Mouse (Mus musculus) right cerebral cortex, postnatal 36 days (tissue): ENCODE measurements around the gene Cilp.
"Not testable (repeated sequence)": the region's sequence is repeated elsewhere in the genome, so short reads cannot be mapped to it uniquely, and the experiment has no call there.

Source experiments
- DNase-seq, 2 experiments: peaks; one replicate each; pipeline ENCODE4 v3.0.0; 2022; ENCODE audit warnings: low spot score in 2 of 2, mixed read lengths in 1 of 2

The Cilp gene

DNA sequence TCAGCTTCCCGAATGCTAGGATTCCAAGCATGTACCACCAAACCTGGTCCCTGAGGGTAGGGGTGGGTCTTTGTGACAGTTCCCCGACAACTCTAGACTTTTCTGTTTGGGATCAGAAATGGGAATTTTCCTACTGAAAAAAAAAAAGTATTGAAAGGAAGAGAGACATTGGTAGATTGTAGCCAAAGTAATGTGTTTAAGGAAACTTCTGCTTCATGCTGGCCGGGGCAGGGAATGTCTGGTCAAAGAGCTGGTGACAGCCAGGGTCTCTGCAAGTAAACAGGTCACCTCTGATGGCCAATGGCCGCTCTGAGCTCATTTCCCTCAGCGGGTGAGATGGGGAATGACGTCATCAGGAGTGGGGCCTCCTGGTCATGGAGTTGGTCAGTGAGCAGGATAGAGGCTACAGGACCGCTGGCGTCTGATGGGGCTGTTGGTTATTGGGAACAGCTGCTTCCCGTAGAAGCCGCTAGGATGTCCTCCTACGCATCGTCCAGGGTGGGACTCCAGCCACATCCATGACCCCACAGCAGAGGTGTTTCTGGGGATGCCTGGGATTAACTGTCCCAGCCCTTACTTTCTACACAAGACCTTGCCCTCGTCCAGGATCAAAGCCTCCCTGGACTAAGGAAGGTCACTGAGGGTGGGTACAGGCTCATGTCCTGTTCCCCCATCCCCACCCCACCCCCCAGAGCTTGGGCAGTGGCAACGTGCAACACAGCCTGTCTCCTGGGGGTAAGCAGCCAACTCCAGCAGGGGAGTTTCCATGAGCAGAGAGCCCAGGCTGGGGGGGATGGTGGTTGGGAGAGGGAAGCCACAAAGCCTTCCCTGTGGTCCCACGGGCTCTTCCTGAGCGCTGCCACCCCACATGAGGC is 17.2 kb upstream of the Cilp start:
- DNase-seq = no peak

- no peak for DNase-seq
Measured at GRCm38 (mm10) chr9:65248377-65248690, 16.6 kb upstream of the Cilp start.

DNA sequence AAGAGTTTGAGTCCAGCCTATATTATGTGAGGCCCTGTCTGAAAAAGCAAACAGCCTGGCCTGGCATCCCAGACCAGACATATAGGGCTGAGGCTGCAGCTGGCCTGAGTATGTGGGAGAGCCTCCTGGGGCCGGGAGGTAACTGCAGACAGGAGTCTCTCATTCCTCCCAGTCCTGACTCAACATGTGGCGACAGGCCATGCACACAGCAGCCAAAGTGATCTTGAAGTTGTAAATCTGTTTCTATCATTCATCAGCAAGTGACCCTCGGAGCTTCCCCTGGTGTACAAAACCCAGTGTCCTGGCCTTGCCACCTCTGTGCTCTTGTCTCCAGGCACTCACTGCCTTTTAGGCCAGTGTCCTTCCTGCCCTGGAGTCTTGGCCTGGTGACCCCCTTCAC is 13.0 kb upstream of the Cilp start:
- DNase-seq = no peak

DNA sequence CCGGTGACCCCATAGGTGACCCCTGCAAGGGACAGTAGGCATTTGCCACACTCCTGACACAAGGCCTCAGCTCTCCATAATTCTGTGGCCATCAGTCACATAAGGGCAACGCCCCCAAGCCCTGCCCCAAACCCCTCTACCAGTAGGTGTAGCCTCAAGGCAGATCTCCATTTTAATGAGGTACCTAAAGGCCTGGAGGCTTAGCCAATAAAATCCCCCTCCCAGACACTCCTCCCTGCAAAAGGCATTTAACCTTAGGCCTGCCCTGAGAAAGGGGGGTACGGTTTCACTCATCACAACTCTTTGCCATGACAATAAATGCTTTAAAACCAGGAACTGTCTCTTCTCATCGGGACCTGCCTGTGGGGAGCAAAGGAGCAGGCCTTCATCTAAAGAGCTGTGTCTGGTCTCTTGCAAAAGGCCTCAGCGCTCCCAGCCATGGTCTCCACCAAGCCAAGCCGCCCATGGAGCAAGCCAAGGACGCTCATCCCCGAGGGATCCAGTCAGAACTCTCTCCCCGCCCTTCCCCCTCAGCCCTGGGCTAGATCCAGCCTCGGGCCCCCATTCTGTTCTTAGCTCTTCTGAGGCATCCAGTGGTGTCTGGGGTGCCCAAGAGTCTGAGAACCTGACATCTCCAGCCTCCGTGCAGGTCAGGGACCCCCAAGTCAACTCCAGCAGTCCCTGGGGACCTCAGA is 8.9 kb upstream of the Cilp start:
- DNase-seq = no peak

DNA sequence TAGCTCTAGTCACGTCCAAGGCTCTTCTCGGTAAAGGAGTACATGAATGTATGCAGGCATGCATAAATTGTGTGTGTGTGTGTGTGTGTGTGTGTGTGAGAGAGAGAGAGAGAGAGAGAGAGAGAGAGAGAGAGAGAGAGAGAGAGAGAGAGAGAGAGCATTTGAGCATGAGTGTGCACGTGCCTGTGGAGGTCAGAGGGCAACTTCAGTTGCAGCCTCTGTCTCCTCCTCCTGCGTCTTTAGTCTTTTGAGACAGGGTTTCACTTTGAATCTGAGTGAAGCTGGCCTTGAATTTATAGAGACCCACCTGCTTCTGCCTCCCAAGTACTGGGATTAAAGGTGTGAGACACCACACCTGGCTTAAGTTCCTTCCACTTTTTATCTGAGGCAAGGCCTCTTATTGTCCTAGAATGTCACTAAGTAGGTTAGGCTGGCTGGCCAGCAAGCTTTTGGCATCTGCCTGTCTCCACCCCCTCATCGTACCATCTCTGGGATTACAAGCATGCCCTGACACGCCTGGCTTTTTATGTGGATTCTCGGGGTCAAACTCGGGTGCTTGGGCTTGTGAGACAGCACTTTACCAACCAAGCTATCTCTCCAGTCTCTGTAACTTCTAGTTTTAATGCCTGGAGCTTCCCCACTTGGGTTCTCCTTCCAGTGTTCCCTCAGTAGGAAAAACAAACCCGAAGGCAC is 7.6 kb upstream of the Cilp start:
- no peak for DNase-seq

DNA sequence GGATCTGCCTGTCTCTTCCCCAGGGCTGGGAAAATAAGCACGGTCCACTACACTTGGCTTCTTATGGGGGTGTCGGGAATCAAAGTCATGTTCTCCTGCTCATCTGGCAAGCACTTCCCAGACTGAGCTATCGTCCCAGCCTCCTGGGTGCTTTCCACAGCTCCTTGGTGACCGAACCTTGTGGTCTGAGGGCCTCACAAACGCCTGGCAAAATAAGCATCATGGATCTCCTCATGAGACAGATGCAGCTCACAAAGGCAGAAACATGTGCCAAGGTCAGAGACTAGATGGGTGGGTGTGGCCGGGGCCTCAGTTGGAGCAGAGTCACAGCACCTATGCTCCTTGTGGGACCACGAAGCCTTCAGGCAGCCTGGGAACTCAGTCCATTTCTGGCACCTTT is 5.6 kb upstream of the Cilp start:
- no peak for DNase-seq

DNA sequence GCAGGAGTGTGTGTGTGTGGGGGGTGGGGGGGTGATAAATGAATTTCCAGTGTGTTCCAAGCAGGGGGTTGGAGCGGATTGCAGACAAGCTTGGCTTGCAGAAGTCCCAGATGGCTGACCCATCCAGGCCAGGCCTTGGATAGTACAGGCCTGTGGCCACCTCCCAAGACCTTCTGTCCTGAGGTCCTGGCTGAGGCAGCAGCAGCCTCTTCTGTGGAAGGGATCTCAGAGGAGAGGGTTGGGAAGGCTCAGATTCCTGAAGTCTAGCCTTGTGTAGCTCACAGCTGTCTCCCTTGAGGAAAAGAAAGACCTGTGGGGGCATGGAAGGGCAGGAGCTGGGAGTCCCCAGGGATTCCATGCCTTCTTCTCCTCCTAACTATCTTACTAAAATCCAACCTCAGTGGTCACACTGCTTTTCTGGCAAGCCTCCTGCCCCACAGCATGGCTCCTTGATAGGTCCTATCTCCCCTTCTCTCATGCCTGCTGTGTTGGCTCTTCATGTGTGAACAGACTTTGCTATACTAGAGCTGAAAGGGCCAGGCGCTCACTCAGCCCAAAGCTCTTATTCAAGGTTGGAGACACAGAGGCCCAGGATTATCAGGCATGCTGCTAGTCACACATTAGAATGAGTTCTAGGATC is 3.3 kb upstream of the Cilp start:
- no peak for DNase-seq

DNA sequence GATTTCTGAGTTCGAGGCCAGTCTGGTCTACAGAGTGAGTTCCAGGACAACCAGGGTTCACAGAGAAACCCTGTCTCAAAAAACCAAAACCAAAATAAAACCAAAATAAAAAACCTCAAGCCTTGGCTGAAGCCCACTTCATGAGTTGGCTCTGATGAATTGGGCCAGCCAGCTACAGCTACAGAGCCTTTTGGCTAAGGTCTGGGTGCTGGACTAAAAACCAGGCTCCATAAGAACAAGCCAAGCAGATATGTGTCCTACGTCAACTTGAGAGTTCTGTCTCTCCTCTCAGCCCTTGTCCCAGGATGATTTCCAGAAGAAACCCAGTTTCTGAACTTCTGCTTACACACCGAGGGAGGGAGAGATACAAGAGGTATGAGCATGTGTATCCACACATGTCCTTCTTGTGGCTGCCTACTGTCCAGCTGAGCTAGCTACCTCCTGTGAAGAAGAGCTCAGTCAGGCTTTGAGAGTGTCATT is 2.3 kb upstream of the Cilp start:
- no peak for DNase-seq

DNA sequence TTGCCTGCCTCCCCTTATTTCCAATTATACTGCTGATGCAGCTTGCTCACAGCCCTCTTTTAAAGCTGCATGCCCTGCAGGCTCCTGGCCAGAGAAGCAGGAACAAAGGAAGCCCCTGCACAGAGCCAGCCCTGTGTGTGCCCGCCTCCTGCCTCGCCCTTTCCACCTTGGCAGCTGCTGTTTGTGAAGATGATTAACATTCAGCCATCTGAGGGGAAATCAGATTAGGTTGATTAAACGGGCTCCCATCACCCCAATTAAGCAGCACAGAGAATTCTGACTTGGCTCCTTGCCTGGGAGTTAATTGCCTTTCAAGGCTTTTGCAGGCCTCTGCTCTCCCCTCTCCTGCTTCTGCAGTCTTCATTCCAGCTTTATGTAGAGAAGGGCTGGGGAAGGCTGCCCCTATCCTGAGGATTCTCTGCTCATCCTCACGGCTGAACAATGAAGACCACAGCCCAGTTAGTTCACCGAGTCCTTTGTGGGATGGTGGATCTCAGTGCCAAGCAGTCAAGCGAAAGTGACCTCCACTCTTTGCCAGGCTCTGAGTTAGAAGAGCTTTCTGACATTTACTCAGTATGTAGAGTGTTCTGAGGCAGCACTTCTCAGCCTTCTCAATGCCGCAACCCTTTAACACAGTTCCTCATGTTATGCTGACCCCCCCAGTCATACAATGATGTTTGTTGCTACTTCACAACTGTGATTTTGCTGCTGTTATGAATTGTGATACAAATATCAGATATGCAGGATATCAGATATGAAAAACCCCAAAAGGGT is 2.9 kb downstream of the Cilp start:
- peak; percentile 9 to 16 for DNase-seq

DNA sequence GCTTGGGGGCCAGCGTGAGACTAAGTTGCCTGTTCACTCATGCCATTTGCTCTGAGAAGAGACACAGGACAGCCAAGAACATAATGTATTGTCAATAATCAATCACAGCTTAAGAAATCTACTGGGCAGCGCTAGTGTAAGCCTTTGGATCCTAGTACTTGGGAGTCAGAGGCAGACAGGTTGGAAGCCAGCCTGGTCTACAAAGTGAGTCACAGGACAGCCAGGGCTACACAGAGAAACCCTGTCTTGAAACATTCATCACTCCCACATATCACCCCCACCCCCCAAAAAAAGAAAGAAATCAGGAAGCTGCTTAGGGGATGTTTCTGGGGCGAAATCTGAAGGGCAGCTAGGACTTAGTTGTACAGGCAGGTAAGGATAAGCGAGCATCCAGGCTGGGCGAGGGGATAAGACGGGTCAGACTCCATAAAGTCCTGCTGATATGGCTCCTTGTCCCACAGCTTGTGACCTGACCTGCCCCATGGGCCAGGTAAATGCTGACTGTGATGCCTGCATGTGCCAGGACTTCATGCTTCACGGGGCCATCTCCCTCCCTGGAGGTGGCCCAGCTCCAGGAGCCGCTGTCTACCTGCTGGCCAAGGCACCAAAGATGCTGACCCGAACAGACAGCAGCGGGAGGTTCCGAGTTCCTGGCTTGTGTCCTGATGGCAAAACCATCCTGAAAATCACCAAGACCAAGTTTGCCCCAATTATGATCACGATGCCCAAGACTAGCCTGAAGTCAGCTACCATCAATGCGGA is 8.2 kb downstream of the Cilp start:
- no peak for DNase-seq

- DNase-seq = no peak
Measured at GRCm38 (mm10) chr9:65273873-65274272, 8.9 kb downstream of the Cilp start.

DNA sequence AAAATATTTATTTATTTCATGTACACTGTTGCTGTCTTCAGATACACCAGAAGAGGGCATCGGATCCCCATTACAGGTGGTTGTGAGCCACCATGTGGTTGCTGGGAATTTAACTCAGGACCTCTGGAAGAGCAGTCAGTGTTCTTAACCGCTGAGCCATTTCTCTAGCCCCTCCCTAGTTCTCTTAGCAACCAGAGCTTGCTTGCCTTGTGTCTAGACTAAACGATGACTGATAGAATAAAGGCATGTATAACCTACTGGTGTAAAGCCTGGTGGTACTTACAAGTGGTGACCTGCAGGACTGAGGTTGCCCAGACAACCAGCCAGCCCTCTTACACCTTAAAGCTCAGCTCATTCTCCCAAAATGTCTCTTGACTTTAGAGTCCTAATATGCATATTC is 9.9 kb downstream of the Cilp start:
- DNase-seq = not testable (repeated sequence)

DNA sequence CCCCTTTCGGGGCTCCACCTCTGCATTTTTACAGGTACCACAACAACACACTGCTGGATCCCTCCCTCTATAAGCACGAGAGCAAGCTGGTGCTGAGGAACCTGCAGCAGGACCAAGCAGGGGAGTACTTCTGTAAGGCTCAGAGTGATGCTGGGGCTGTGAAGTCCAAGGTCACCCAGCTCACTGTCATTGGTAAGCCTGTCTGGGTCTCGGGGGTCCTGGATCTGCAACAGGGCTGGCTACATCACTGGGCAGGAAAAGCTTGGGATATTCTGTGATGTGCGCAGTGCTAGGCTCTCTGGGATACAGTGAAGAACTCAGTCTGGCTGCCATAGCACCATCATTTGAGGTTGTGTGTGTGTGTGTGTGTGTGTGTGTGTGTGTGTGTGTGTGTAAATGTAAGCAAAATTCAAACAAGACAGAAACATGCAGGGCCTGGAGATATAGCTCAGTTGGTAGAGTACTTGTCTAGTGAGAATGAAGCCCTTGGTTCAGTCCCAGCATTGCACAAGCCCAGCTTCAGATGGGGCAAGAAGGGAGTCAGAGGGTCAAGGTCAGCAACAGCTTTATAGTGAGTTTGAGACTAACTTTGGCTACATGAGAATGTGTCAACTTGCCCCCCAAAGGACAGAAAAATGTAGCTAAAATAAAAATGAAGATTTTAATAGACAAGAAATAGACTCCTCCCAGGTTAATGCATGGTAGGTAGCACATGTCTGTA is 11.0 kb downstream of the Cilp start:
- no peak for DNase-seq

GRCm38 (mm10) chr9:65281536-65282151 is 16.7 kb downstream of the Cilp start:
- DNase-seq = no peak

- DNase-seq = no peak
Measured at GRCm38 (mm10) chr9:65283301-65283700, 18.3 kb downstream of the Cilp start.

DNA sequence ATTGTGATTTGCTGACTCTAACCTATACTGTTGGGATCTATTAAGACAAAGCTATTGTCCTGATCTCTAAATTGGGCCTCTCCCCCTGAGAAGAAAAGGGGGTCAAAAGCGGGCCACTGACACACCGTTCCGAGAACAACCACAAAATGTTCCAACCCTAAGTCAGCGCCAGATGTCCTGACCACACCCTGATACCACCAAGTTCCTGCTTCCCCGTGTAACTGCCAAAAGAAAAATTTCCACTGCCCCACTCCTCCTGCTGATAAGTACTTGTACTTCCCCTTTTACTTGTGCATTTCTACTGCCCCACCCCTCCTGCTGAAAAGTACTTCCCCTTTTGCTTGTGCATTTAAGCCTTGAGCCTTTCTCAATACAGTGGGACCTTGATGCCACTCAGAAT is 23.3 kb downstream of the Cilp start:
- DNase-seq = not testable (repeated sequence)

DNA sequence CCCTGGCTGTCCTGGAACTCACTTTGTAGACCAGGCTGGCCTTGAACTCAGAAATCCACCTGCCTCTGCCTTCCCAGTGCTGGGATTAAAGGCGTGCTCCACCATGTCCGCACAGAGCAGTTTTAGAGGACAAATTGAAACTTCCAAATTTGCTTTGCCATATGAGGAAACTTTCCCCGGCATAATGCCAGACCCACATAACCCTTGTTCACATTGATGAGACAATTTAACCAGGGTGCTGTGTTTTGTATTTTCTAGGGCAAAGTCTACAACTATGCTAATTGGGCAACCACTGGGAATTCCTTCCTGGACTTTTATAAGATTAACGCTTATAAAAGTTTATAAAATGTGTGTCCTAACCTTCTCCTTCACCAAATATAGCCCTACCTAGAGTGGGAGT is 25.0 kb downstream of the Cilp start:
- no peak for DNase-seq

GRCm38 (mm10) chr9:65292421-65292820 is 27.4 kb downstream of the Cilp start:
- DNase-seq = no peak

- DNase-seq = no peak
Measured at GRCm38 (mm10) chr9:65293119-65293518, 28.1 kb downstream of the Cilp start.

DNA sequence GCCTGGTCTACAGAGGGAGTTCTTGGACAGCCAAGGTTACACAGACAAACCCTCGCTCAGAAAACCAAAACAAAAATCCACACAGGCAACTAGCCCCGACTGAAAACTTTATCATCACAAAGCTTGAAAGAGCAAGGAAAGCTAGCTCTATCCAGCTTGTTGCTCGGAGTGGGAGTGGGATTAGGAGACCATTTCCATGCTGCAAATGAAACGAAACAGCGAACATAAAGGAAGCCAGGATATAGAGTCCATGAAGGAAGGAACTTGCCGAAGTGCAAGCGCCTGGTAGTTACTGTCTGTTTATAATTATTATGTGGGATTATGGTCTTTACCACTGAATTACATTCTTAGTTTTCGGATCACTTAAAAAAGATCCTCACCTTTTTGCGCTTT is 28.6 kb downstream of the Cilp start:
- no peak for DNase-seq
